Mouse (Mus musculus): ENCODE measurements around the gene Sfr1.

DNA sequence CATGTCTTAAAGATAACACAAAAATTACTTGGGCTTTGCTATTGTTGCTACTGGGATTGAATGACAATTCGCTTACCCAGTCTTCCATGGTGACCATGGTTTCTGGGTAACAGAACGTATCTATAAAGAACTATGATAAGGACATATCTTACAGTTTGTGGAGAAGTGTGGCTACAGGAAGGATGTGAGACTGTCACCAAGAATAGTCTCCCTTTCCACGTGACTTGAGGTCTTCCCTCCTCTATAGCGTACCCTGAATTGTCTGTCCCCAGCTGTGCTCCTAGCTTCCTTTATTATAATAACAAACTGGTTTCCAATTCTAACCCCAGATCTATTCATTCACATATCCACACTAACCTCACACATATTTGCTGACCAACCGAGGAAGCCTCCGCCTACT is 35.8 kb upstream of the Sfr1 start:
- TF ChIP-seq CTCF (IDR thresholded peaks at IDR 0.05; ENCODE audit: extremely low read depth, insufficient read length, insufficient replicate concordance, low read depth, low read length) (no peak), POLR2A (IDR thresholded peaks at IDR 0.05; ENCODE audit: low read depth, low read length) (no peak)

Data from small intestine, adult 2 months (tissue).